Mouse (Mus musculus): ENCODE results near the gene Atxn3. TPM values are rescaled to one million over a fixed set of nuclear protein-coding genes. Genes with fewer than 3 reads are reported as not detected.
"Not testable (repeated sequence)": the region's sequence is repeated elsewhere in the genome, so short reads cannot be mapped to it uniquely, and the experiment has no call there.

Atxn3 gene
- total RNA-seq, 2 experiments from 2014 or later: 26.8 to 53.4 TPM

- peak; percentile 29 for ATAC-seq (ENCODE audit: poor library complexity, severe bottlenecking)
These were observed 1.1 kb upstream of the Atxn3 start for GRCm38 (mm10) chr12:101958960-101959780.

- ATAC-seq (ENCODE audit: poor library complexity, severe bottlenecking): peak; percentile 59
These were observed 510 bp upstream of the Atxn3 start for GRCm38 (mm10) chr12:101958556-101958955.

- no peak for ATAC-seq (ENCODE audit: poor library complexity, severe bottlenecking)
These were observed 736 bp downstream of the Atxn3 start for GRCm38 (mm10) chr12:101957079-101957941.

- ATAC-seq (ENCODE audit: poor library complexity, severe bottlenecking): not testable (repeated sequence)
These were observed 2.2 kb downstream of the Atxn3 start for GRCm38 (mm10) chr12:101955821-101956220.

- no peak for ATAC-seq (ENCODE audit: poor library complexity, severe bottlenecking)
These were observed 9.2 kb downstream of the Atxn3 start for GRCm38 (mm10) chr12:101948801-101949200.

- no peak for ATAC-seq (ENCODE audit: poor library complexity, severe bottlenecking)
These were observed 10.1 kb downstream of the Atxn3 start for GRCm38 (mm10) chr12:101947986-101948385.

GRCm38 (mm10) chr12:101937572-101937971, 20.5 kb downstream of the Atxn3 start:
- ATAC-seq (ENCODE audit: poor library complexity, severe bottlenecking): no peak

GRCm38 (mm10) chr12:101935223-101935622, 22.8 kb downstream of the Atxn3 start:
- no peak for ATAC-seq (ENCODE audit: poor library complexity, severe bottlenecking)

GRCm38 (mm10) chr12:101928423-101928822, 29.6 kb downstream of the Atxn3 start:
- ATAC-seq (ENCODE audit: poor library complexity, severe bottlenecking): no peak

GRCm38 (mm10) chr12:101922313-101922712, 35.7 kb downstream of the Atxn3 start:
- ATAC-seq (ENCODE audit: poor library complexity, severe bottlenecking): no peak

GRCm38 (mm10) chr12:101919847-101920246, 38.2 kb downstream of the Atxn3 start:
- no peak for ATAC-seq (ENCODE audit: poor library complexity, severe bottlenecking)

GRCm38 (mm10) chr12:101917165-101917564, 40.9 kb downstream of the Atxn3 start:
- no peak for ATAC-seq (ENCODE audit: poor library complexity, severe bottlenecking)

- peak; percentile 96 for ATAC-seq (ENCODE audit: poor library complexity, severe bottlenecking)
These were observed 45.2 kb downstream of the Atxn3 start, which contains the start of gene Trip11 for GRCm38 (mm10) chr12:101912626-101913490. Trip11 (minus strand) TSS chr12:101913267.

- no peak for ATAC-seq (ENCODE audit: poor library complexity, severe bottlenecking)
These were observed 46.7 kb downstream of the Atxn3 start for GRCm38 (mm10) chr12:101911346-101911745.

GRCm38 (mm10) chr12:101910360-101910759, 47.7 kb downstream of the Atxn3 start:
- ATAC-seq (ENCODE audit: poor library complexity, severe bottlenecking): no peak

GRCm38 (mm10) chr12:101905817-101906216, 52.2 kb downstream of the Atxn3 start:
- peak; percentile 93 for ATAC-seq (ENCODE audit: poor library complexity, severe bottlenecking)

- ATAC-seq (ENCODE audit: poor library complexity, severe bottlenecking): peak; percentile 37
These were observed 53.1 kb downstream of the Atxn3 start for GRCm38 (mm10) chr12:101904906-101905305.

- ATAC-seq (ENCODE audit: poor library complexity, severe bottlenecking): no peak
These were observed 53.9 kb downstream of the Atxn3 start for GRCm38 (mm10) chr12:101904170-101904569.

- no peak for ATAC-seq (ENCODE audit: poor library complexity, severe bottlenecking)
These were observed 58.3 kb downstream of the Atxn3 start for GRCm38 (mm10) chr12:101899671-101900245.

- no peak for ATAC-seq (ENCODE audit: poor library complexity, severe bottlenecking)
These were observed 59.1 kb downstream of the Atxn3 start for GRCm38 (mm10) chr12:101898966-101899365.

Data from megakaryocyte, adult 5-6 weeks (primary cell).